Mouse (Mus musculus) CD4-positive helper T cell, adult 2 months (primary cell): ENCODE data around the gene 1190005I06Rik.

ENCODE experiments used
- DNase-seq: peaks from one replicate; pipeline ENCODE4 v3.0.0-alpha.2; 2012; ENCODE audit warnings: low read depth, missing footprints, low spot score

1190005I06Rik gene

DNA sequence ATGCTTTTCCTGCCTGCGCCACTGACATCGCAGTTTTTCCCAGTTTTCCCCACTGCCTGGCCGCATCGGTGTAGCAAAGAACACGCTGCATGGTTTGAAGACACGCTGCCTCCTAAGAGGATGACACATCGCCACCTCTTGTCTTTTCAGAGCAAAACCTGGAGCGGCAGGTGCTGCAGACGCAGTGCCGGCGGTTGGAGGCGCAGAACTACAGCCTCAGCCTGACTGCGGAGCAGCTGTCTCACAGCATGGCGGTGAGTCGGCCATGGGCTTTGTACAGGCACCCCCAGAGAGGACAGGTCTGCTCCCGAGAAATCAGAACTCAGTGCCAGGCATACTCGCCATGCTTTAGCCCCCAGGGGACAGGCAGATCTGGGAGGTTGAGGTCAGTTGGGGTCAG lies 69.6 kb downstream of the 1190005I06Rik start:
- no peak for DNase-seq

DNA sequence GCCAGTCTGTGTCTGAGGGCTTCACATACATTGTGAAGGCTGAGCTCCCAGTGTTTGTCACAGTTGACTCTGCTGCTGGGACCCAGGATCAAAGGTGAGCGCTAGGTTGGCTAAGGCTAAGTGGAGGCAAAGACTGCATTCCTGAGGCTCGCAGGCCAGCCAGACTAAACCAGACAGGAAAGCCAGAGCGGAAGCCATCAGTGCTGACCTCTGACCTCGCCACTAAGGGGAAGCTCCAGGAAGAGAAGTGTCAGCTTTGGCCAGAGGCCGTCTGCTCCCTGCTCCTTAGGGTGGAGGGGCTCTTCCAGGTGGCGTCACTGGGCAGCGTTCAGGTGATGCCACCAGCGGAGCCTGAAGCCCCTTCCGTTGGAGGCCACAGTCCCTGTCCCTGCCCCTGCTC lies 71.6 kb downstream of the 1190005I06Rik start:
- DNase-seq = no peak

DNA sequence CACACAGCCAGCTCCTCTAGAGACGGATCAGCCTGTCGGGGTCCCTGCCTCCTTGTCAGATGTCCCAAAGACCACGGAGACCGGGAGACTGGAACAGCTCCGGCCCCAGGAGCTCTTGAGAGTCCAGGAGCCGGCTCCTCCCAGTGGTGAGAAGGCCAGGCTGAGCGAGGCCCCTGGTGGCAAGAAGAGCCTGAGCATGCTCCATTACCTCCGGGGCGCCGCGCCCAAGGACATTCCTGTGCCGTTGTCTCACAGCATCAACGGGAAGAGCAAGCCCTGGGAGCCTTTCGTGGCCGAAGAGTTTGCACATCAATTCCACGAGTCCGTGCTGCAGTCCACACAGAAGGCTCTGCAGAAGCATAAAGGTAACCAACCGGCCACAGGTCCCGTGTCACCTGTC lies 72.5 kb downstream of the 1190005I06Rik start:
- no peak for DNase-seq

DNA sequence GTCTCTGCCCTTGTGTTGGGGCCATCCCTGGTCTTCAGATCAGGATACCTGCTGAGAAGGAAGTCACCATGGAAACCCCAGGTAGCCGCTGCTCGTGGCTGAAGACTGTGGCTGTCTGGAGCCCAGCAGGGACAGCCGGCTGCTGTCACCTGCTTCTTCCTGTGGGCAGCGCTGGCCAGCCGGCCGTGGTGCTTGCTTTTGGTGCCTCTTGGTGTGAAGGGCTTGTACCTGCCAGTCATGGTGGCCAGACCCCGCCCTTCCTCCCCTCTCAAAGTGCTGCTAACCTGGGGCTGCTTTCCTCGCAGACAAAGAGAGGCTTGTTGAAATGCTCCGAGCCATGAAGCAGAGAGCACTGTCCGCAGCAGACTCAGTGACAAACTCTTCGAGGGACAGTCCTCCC lies 73.6 kb downstream of the 1190005I06Rik start:
- no peak for DNase-seq

DNA sequence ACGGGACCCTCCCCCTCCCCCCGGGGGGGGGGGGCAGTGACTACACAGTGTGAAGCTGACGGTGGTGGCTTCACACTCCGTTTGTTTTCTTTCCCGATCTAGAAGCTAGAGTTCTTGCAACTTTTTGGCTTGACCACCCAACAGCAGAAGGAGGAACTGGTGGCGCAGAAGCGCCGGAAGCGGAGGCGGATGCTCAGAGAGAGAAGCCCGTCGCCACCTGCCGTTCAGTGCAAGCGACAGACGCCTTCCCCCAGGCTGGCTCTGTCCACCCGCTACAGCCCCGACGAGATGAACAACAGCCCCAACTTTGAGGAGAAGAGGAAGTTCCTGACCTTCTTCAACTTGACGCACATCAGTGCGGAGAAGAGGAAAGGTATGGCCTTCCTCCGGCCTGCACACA lies 74.9 kb downstream of the 1190005I06Rik start:
- DNase-seq = no peak

DNA sequence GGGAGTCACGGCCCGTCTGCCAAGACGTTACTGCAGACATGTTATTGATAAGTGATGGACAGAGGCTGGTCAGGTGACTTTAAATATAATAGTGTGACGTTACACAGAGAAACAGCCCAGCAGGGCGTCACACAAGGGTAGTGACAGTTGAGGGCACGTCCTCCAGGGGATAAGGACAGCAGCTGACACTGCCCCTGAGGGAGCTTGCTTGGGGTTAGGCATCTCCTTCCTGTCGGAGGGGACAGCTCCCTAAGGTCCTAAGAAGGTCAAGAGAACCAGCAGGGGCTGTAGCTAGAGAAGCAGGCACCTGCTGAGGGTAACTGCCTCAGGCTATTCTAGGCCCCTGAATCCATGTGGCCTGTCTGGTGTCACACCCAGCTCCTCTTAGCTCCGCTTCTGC lies 75.9 kb downstream of the 1190005I06Rik start:
- no peak for DNase-seq

DNA sequence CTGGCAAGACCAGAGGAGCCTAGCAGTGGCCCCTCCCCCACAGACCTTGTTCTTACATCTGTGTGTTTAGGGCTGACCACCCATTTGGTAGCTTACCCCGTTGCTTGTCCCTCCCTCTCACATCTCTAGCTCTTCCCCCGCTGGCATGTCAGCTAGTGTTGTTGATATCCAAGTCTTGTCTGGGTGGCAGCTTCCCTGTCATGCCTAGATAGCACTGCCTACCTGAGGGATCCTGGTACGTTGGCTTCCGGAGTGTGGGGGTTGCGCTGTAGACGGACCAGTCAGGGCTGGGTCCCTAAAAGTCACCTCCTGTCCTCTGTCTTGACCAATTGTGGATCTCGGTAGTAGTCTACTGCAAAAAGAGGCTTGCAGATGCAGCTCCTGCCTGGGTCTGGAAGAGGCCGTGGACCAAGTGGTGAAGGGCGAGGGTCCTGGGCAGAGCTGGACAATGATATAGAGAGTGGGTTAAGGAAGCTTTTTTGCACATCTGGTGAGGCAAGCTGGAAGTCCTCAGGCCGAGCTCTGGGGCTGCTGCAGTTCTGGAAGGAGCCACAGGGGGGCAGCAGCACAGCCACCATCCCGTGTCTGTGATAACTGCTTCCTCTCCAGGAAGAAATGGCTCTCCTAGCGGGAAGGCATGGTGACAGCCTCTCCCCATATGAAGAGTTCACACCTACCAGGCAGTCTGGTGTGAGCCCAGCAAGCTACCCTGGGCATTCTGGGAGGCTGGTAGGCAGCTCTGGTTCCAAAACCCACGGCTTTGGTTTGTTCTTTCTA lies 77.3 kb downstream of the 1190005I06Rik start:
- DNase-seq = peak; percentile 61

DNA sequence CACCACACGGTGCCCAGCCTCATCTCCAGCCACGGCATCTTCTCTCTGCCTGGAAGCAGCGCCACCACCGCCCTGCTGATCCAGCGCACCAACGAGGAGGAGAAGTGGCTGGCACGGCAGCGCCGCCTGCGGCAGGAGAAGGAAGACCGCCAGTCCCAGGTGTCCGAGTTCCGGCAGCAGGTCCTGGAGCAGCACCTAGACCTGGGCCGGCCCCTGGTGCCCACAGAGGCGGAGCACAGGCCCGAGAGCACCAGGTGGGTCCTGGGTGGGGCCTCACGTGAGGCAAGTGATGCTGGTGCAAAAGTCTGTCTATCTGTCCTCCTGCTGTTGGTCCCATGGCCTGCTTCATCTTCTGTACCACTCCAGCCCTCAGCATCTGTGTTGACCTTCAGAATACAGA lies 78.3 kb downstream of the 1190005I06Rik start:
- no peak for DNase-seq

DNA sequence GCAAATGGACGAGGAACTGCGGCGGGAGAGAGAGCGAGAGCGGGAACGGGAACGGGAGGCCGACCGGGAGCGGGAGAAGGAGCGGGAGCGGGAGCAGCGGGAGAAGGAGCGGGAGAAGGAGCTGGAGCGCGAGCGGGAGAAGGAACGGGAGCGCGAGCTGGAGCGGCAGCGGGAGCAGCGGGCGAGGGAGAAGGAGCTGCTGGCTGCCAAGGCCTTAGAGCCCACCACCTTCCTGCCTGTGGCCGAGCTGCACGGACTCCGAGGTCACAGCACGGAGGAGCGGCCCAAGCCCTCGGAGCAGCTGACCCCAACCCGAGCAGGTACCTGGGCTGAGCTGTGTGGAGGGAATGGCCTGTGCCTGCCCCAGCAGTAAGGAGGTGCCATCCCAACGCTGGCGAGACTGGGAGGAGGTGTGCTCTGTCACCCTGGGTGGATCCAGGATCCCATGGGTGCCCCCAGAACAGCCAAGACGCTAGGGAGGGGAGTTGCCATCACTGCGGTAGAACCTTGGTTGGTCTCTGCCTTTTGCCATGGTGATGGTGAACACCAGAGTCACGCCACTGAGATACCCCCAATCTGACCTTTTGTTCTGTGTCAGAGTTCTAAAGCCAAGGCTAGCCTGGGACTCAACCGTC lies 79.2 kb downstream of the 1190005I06Rik start:
- DNase-seq = no peak

DNA sequence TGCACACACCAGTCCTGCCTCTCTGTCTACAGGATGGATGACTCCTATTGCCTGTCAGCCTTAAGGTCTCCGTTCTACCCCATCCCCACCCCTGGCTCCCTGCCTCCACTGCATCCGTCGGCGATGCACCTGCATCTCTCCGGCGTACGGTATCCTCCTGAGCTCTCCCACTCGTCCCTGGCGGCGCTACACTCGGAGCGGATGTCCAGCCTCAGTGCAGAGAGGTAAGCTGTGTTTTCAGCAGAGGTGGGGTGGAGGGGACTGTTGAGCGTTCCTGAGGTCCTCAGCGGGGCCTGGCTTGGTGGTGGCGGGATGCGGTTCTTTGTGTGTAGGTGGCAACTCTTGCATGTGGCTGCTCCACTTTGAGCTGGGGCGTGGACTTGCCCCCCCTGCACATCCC lies 79.7 kb downstream of the 1190005I06Rik start:
- no peak for DNase-seq

DNA sequence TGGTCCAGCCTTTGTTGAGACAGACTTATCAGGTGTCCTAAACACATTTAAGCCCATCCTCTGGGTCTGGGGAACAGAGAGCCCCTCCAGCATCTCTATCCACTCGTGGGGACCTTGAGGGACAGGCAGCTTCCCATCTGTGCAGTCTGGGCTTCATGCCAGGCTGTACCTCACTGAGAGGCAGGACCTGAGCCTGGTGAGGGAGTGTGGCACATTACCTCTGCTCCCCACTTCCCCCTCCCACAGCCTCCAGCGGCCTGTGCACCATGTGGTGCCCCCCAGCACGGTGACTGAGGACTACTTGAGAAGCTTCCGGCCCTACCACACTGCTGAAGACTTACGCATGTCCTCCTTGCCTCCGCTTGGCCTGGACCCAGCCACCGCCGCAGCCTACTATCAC lies 80.8 kb downstream of the 1190005I06Rik start:
- DNase-seq = no peak

DNA sequence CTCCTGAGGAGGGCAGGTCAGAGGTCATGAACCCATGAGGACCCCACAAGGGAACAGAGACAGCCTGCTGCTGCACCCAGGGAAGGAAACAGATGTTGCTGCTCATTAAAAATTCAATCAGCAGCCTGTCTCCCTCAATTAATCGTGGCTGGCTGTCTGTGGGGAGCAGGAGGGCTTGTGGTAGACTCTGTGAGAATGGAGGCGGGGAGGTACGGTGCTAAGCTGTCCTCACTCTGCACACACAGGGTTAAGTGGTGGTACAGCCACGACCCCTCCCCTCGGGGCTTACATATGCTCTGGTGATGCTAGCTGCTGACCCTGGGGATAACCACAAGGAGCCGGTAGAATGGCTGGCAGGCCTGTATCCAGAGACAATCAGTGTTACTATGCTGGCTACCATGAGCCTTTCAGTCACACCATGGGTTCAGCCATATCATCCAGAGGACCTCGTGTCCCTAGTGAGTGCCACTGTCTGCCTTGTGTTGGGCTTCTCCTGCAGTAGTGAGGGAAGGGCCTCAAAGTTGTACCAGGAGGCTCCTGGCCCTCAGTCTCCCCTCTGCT lies 82.2 kb downstream of the 1190005I06Rik start:
- no peak for DNase-seq

DNA sequence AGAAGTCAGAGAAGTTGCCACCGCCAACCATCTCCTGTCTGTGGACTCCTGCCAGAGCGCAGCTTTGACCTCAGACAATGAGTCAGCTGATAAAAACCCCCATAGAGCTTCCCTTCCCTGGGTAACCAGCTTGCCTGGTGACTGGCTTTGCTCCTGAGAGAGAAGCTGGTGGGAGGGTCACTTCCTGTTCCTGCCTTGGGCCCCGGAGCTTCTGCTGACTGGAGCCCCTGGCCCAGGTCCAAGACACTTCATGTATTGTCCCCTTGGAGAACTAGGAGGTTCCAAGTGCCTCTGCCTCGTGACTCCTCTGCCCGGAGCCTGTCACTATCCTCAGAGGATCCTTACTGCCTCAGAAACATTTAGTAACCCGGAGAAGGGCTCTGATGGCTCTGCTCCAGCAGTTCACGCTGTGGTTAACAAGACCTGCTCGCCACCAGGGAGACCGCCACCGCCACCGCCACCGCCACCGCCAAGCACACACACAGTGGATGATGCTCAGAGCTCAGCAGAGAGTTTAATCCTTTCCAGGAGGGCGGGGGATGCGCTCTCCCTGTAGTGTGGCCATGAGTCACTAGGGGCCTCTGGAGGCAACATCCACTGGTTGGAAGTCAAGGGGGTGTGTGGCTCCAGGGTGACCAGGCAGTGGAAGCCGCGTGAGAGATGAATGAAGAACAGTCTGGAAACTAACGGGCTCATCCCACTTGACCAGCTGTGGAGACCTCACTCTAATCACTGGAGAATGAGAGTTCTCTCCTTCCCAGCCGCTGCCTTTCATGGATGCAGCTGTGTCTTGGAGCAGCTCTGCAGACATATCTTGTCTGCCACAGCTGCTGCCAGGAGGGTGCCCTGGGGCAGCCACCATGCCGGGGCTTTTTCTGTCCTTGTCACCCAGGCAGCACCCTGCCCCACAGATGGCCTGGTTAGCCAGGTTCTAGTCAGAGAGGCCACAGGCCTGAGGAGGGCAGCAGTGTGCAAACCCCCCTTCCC lies 83.3 kb downstream of the 1190005I06Rik start:
- DNase-seq = peak; percentile 46

DNA sequence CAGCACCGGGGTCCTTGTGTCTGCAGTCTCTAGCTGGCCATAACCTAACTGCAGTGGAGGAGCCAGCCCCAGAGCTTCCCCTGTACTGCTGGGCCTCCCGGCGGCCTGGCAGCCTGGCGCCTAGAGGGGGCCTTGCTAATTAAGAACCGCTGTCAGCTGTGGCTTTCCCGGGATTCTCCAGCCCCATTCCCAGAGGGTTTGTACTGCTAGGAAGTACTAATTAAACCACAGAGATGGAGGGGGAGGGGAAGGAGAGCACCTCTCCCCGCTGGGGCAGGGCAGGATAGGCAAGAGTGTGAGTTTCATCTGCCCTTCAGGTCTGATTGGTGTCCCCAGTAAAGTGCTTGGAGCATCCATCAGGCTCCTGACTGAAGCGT lies 84.1 kb downstream of the 1190005I06Rik start:
- DNase-seq = no peak

DNA sequence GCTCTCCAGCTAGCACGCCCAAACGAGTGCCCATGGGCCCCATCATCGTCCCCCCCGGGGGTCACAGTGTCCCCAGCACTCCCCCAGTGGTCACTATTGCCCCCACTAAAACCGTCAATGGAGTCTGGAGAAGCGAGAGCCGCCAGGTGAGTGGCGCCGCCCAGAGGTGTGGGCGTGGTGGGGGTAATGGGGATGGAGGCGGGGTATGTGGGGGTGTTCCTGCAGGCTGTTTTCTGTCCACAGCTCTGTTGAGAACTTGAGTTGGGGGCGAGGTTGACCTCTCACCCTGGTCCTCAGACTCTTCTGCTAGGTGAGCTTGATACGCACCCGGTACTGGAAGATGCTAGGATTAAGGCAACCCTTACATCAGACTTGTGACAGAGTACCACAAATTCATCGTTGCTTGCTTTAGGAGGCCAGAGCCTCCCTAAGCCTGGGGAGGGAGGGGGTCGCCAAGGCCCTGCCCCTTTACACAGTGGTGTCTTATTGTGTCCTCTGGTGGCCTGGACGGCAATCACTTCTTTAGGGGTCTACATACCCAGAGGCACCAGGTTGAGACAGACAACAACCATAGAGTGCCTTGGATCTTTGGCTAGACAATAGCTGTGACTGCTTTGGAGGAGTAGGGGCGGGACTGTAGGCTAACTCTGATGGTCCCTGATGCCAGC lies 84.6 kb downstream of the 1190005I06Rik start:
- DNase-seq = no peak

DNA sequence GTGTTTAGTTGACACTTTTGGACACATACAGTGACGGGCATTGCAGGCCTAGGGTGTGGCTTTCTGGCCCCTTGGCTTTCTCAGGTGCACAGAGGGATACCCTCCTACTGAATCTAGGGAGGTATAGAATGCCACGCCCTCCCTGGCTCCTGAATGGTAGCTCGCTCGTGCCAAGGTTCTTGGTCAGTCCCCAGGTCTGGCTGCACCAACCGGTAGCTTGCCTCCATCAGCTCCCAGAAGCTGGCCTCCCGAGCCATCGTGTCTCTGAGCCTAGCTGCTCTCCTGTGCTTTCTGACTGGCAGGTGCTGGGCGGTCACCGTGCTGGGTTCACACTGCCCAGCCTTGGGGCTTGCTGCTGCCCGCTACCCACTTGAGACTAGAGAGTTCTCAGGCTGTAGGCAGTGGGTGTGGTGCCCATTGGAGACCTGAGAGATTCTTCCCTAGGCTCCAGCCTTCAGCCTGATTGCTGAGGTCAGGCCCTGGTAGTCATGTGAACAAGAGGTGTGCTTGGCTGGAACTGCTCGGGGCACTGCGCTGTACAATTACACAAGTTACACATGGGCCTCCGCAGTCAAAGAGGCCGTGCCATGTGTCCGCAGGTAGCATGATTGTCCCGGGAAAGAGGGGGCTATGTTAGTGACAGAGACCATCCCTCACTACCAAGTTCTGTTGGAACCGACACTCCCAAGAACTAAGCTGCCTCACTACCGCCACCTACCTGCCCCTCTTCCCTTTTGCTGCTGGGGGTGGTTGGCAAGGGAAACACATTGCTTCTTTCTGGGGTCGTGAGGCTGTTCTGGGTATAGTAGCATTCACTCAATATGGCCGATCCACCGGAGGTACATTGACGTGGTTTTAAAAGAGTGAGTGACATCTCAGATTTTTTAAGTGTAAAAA lies 85.6 kb downstream of the 1190005I06Rik start:
- no peak for DNase-seq

DNA sequence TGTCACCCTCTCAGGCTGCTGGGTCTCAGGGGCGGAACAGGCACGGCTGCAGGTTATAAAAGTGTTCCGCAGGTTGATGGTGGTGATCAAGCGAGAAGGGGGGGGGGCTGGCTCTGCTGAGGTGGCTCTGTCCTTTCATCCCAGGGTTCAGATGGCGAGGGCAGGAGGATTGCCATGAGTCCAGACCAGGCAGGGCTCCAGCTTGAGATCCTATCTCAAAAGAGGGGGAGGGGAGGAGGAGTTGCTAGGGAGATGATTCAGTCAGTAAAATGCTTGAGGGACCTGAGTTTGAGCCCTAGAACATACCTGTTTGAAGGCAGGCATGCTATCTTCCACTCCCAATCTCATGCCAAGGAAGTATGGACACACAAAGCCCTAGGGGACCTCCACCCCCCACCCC lies 86.9 kb downstream of the 1190005I06Rik start:
- DNase-seq = no peak

DNA sequence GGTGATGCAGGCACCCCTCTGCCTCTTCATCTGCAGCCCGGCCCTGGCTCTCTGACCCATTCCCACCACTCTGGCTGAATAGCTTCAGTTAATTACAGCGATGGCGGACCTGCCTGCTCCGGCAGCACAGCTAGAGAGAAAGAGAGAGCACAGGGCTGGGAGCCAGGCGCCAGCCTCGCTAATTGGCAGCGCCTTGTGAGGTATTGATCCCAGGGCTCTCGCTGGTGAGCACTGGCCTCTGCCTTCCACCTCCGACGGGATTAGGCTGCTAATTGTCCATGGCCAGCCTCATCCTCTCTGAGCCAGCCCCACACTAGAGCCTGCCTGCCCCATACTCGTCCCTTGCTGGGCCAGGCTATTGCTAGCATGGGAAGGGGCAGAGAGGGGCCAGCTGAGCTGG lies 87.8 kb downstream of the 1190005I06Rik start:
- DNase-seq = no peak
